Mouse (Mus musculus): ENCODE measurements around the gene Sppl2c. TPM values are rescaled to one million over a fixed set of nuclear protein-coding genes. Genes with fewer than 3 reads are reported as not detected.

Gene Sppl2c
- polyA plus RNA-seq, 1 experiment from 2014 or later: not detected

- ATAC-seq (ENCODE audit: insufficient number of reproducible peaks, low FRiP score, low TSS enrichment, low read depth) (no peak), DNase-seq (ENCODE audit: low spot score) (no peak)
- 79% methylated on average over 5 of the region's 5 CpGs for WGBS
- Histone ChIP-seq H3K4me3 (ENCODE audit: low read depth, low read length) (no peak overlapping the region), H3K27ac (replicated peaks; ENCODE audit: low read depth, low read length) (no peak overlapping the region), H3K36me3 (ENCODE audit: control insufficient read depth, insufficient read depth, low read length) (no peaks in the 10 kb centered on the region), H3K27me3 (ENCODE audit: control insufficient read depth, insufficient read depth, low read length) (no peaks in the 10 kb centered on the region), H3K4me2 (ENCODE audit: low read depth, severe bottlenecking) (no peak overlapping the region), H3K9me3 (ENCODE audit: control insufficient read depth, low read length) (no peaks in the 10 kb centered on the region), H3K4me1 (ENCODE audit: control insufficient read depth, insufficient read depth, low read length) (no peaks in the 10 kb centered on the region), H3K9ac (ENCODE audit: low read length) (no peak overlapping the region)
These were observed 6.3 kb upstream of the Sppl2c start for GRCm38 (mm10) chr11:104179804-104180203.

DNA sequence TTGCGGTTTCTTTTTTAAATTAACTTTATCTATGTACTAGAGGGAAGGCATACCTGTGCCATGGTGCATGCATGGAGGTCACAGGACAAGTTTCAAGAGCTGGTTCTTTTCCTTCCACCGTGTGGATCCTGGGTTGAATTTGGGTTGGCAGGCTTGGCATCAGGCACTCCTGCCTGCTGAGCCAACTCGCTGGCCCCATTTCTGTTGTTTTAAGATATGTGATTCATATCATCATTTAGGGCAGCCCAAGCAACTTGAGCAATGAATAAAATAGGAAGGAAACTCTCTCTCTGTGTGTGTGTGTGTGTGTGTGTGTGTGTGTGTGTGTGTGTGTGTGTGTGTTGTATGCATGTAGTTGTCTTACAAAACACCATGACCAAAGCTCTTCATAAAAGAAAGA is 4.0 kb upstream of the Sppl2c start:
- no peak for DNase-seq (ENCODE audit: low spot score)
- 83% methylated on average over 3 of the region's 3 CpGs for WGBS

GRCm38 (mm10) chr11:104186837-104187150 is 667 bp downstream of the Sppl2c start:
- WGBS: 91% methylated on average over 9 of the region's 9 CpGs
- H3K36me3 ChIP-seq (ENCODE audit: control insufficient read depth, insufficient read depth, low read length): no peaks in the 10 kb centered on the region
- no peaks in the 10 kb centered on the region for H3K9me3 ChIP-seq (ENCODE audit: control insufficient read depth, low read length)
- no peaks in the 10 kb centered on the region for H3K27me3 ChIP-seq (ENCODE audit: control insufficient read depth, insufficient read depth, low read length)
- H3K27ac ChIP-seq (replicated peaks; ENCODE audit: low read depth, low read length): no peak overlapping the region
- H3K4me3 ChIP-seq (ENCODE audit: low read depth, low read length): no peak overlapping the region
- ATAC-seq (ENCODE audit: insufficient number of reproducible peaks, low FRiP score, low TSS enrichment, low read depth): no peak
- no peak overlapping the region for H3K4me2 ChIP-seq (ENCODE audit: low read depth, severe bottlenecking)
- no peak overlapping the region for H3K9ac ChIP-seq (ENCODE audit: low read length)
- no peak for DNase-seq (ENCODE audit: low spot score)
- H3K4me1 ChIP-seq (ENCODE audit: control insufficient read depth, insufficient read depth, low read length): no peaks in the 10 kb centered on the region

More for the DNA sequence above, 4.0 kb upstream of the Sppl2c start:
- Histone ChIP-seq H3K9me3 (ENCODE audit: control insufficient read depth, low read length) (no peaks in the 10 kb centered on the region), H3K4me2 (ENCODE audit: low read depth, severe bottlenecking) (no peak overlapping the region), H3K9ac (ENCODE audit: low read length) (no peak overlapping the region), H3K27ac (replicated peaks; ENCODE audit: low read depth, low read length) (no peak overlapping the region), H3K4me1 (ENCODE audit: control insufficient read depth, insufficient read depth, low read length) (no peaks in the 10 kb centered on the region), H3K36me3 (ENCODE audit: control insufficient read depth, insufficient read depth, low read length) (no peaks in the 10 kb centered on the region), H3K27me3 (ENCODE audit: control insufficient read depth, insufficient read depth, low read length) (no peaks in the 10 kb centered on the region), H3K4me3 (ENCODE audit: low read depth, low read length) (no peak overlapping the region)
- ATAC-seq (ENCODE audit: insufficient number of reproducible peaks, low FRiP score, low TSS enrichment, low read depth): no peak

GRCm38 (mm10) chr11:104187766-104188165 is 1.6 kb downstream of the Sppl2c start:
- Histone ChIP-seq H3K4me2 (ENCODE audit: low read depth, severe bottlenecking) (no peak overlapping the region), H3K36me3 (ENCODE audit: control insufficient read depth, insufficient read depth, low read length) (no peaks in the 10 kb centered on the region), H3K9ac (ENCODE audit: low read length) (no peak overlapping the region), H3K4me1 (ENCODE audit: control insufficient read depth, insufficient read depth, low read length) (no peaks in the 10 kb centered on the region), H3K27me3 (ENCODE audit: control insufficient read depth, insufficient read depth, low read length) (no peaks in the 10 kb centered on the region), H3K27ac (replicated peaks; ENCODE audit: low read depth, low read length) (no peak overlapping the region), H3K9me3 (ENCODE audit: control insufficient read depth, low read length) (no peaks in the 10 kb centered on the region), H3K4me3 (ENCODE audit: low read depth, low read length) (no peak overlapping the region)
- WGBS: 93% methylated on average over 10 of the region's 10 CpGs
- no peak for DNase-seq (ENCODE audit: low spot score)
- no peak for ATAC-seq (ENCODE audit: insufficient number of reproducible peaks, low FRiP score, low TSS enrichment, low read depth)

- Histone ChIP-seq H3K4me2 (ENCODE audit: low read depth, severe bottlenecking) (no peak overlapping the region), H3K27ac (replicated peaks; ENCODE audit: low read depth, low read length) (no peak overlapping the region), H3K4me3 (ENCODE audit: low read depth, low read length) (no peak overlapping the region), H3K36me3 (ENCODE audit: control insufficient read depth, insufficient read depth, low read length) (no peaks in the 10 kb centered on the region), H3K9ac (ENCODE audit: low read length) (no peak overlapping the region), H3K9me3 (ENCODE audit: control insufficient read depth, low read length) (no peaks in the 10 kb centered on the region), H3K27me3 (ENCODE audit: control insufficient read depth, insufficient read depth, low read length) (no peaks in the 10 kb centered on the region), H3K4me1 (ENCODE audit: control insufficient read depth, insufficient read depth, low read length) (no peaks in the 10 kb centered on the region)
- DNase-seq (ENCODE audit: low spot score) (no peak), ATAC-seq (ENCODE audit: insufficient number of reproducible peaks, low FRiP score, low TSS enrichment, low read depth) (no peak)
- 64% methylated on average over 2 of the region's 2 CpGs for WGBS
These were observed 3.9 kb downstream of the Sppl2c start for GRCm38 (mm10) chr11:104190008-104190407.

DNA sequence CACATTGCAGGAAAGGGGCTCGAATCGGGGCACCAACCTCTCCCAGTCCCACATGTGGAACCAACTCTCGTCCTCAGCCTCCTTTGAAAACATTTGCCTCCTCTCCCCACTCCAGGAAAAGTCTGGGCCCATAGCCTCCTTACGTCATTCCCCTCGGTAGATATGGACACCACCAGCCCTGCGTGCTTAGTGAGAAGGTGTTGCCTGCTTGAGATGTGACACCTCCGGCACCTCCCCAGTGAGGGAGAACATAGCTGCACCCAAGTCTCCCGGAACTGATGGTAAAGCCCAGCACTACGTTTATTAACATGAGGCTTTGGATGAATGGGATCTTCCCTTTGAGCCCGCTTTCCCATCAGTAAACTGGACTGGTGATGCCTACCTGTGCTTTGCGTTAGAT is 9.3 kb downstream of the Sppl2c start:
- DNase-seq (ENCODE audit: low spot score) (no peak), ATAC-seq (ENCODE audit: insufficient number of reproducible peaks, low FRiP score, low TSS enrichment, low read depth) (no peak)
- WGBS: 73% methylated on average over 11 of the region's 11 CpGs
- H3K9me3 ChIP-seq (ENCODE audit: control insufficient read depth, low read length): no peaks in the 10 kb centered on the region
- no peak overlapping the region for H3K9ac ChIP-seq (ENCODE audit: low read length)
- no peaks in the 10 kb centered on the region for H3K4me1 ChIP-seq (ENCODE audit: control insufficient read depth, insufficient read depth, low read length)
- no peak overlapping the region for H3K4me3 ChIP-seq (ENCODE audit: low read depth, low read length)
- no peak overlapping the region for H3K27ac ChIP-seq (replicated peaks; ENCODE audit: low read depth, low read length)
- no peaks in the 10 kb centered on the region for H3K27me3 ChIP-seq (ENCODE audit: control insufficient read depth, insufficient read depth, low read length)
- no peak overlapping the region for H3K4me2 ChIP-seq (ENCODE audit: low read depth, severe bottlenecking)
- no peaks in the 10 kb centered on the region for H3K36me3 ChIP-seq (ENCODE audit: control insufficient read depth, insufficient read depth, low read length)

DNA sequence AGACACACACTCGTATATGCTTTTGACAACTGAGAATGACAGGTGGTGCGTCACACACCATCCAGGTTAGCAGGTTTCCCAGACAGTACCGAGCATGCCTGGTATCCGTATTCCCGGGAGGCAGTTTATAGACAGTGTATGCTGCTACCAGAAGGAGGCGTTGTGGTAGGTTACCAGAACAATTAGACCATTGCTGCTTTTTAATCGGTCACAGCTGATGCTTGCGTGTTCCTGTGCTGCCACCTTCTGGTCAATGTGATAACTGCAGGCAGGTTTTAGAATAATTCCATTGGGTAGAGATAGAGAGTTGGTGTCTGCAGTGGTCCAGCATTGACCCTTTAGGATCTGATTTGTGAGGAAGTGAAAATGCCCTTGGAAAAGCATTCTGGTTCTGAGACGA is 9.7 kb downstream of the Sppl2c start:
- no peaks in the 10 kb centered on the region for H3K27me3 ChIP-seq (ENCODE audit: control insufficient read depth, insufficient read depth, low read length)
- no peaks in the 10 kb centered on the region for H3K9me3 ChIP-seq (ENCODE audit: control insufficient read depth, low read length)
- H3K36me3 ChIP-seq (ENCODE audit: control insufficient read depth, insufficient read depth, low read length): no peaks in the 10 kb centered on the region
- WGBS: 7% methylated on average over 9 of the region's 9 CpGs
- H3K9ac ChIP-seq (ENCODE audit: low read length): no peak overlapping the region
- DNase-seq (ENCODE audit: low spot score): peak; percentile 91
- no peaks in the 10 kb centered on the region for H3K4me1 ChIP-seq (ENCODE audit: control insufficient read depth, insufficient read depth, low read length)
- no peak overlapping the region for H3K27ac ChIP-seq (replicated peaks; ENCODE audit: low read depth, low read length)
- ATAC-seq (ENCODE audit: insufficient number of reproducible peaks, low FRiP score, low TSS enrichment, low read depth): peak; percentile 47; the same call in 1 of the 2 replicates
- H3K4me2 ChIP-seq (ENCODE audit: low read depth, severe bottlenecking): no peak overlapping the region
- no peak overlapping the region for H3K4me3 ChIP-seq (ENCODE audit: low read depth, low read length)

DNA sequence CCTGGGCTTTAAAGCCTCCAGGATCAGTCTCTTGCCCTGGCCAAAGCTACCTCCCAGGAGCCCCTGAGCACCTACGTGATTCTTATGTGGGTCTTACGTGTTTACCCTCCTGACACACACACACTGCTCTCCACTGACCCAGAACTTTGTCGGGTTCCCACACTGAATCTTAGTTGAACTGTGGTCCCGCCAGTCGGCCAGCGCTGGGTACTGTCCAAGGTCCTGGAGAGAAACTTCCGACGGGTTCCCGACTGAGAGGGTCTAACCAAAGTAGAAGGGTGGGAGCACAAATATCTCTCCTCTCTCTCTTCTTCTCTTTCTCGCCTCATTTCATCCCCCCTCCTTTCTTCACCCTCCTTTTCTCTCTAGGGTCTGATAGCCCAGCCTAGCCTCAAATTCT is 11.7 kb downstream of the Sppl2c start:
- H3K4me2 ChIP-seq (ENCODE audit: low read depth, severe bottlenecking): no peak overlapping the region
- H3K9me3 ChIP-seq (ENCODE audit: control insufficient read depth, low read length): no peaks in the 10 kb centered on the region
- no peaks in the 10 kb centered on the region for H3K27me3 ChIP-seq (ENCODE audit: control insufficient read depth, insufficient read depth, low read length)
- H3K4me1 ChIP-seq (ENCODE audit: control insufficient read depth, insufficient read depth, low read length): no peaks in the 10 kb centered on the region
- H3K27ac ChIP-seq (replicated peaks; ENCODE audit: low read depth, low read length): no peak overlapping the region
- H3K4me3 ChIP-seq (ENCODE audit: low read depth, low read length): no peak overlapping the region
- 10% methylated on average over 10 of the region's 10 CpGs for whole genome bisulfite sequencing
- DNase-seq (ENCODE audit: low spot score) (peak; percentile 84), ATAC-seq (ENCODE audit: insufficient number of reproducible peaks, low FRiP score, low TSS enrichment, low read depth) (no peak)
- no peak overlapping the region for H3K9ac ChIP-seq (ENCODE audit: low read length)
- no peaks in the 10 kb centered on the region for H3K36me3 ChIP-seq (ENCODE audit: control insufficient read depth, insufficient read depth, low read length)

DNA sequence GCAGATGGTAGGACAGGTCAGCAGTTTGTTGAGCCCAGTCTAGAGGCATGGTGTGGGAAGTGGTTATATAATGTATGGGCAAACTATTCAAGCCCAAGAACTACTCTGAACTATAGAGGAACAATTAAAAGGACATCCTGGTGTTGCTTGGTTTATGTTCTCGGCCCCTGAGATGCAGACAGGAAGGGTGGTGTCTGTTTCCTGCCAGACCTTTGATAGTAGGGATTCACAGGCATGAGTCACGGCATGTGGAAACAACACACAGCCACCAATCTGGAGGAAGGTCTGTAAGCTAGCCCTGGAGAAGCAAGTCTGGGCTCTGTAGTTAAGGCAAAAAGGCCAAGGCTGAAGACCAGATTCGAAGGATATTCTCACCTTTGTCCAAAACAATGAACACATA is 17.1 kb downstream of the Sppl2c start:
- no peak for ATAC-seq (ENCODE audit: insufficient number of reproducible peaks, low FRiP score, low TSS enrichment, low read depth)
- WGBS: 80% methylated on average over 3 of the region's 3 CpGs

More for the DNA sequence above, 17.1 kb downstream of the Sppl2c start:
- no peak overlapping the region for H3K27ac ChIP-seq (replicated peaks; ENCODE audit: low read depth, low read length)
- no peaks in the 10 kb centered on the region for H3K9me3 ChIP-seq (ENCODE audit: control insufficient read depth, low read length)
- DNase-seq (ENCODE audit: low spot score): no peak
- H3K4me3 ChIP-seq (ENCODE audit: low read depth, low read length): no peak overlapping the region
- no peak overlapping the region for H3K4me2 ChIP-seq (ENCODE audit: low read depth, severe bottlenecking)
- no peaks in the 10 kb centered on the region for H3K4me1 ChIP-seq (ENCODE audit: control insufficient read depth, insufficient read depth, low read length)
- H3K27me3 ChIP-seq (ENCODE audit: control insufficient read depth, insufficient read depth, low read length): no peaks in the 10 kb centered on the region
- H3K36me3 ChIP-seq (ENCODE audit: control insufficient read depth, insufficient read depth, low read length): no peaks in the 10 kb centered on the region
- H3K9ac ChIP-seq (ENCODE audit: low read length): no peak overlapping the region

All from limb, embryonic 11.5 days (tissue).